Mouse (Mus musculus) heart, embryonic 11.5 days (tissue): ENCODE measurements around the gene Sbk3. TPM values are rescaled to one million over a fixed set of nuclear protein-coding genes. Genes with fewer than 3 reads are reported as not detected.
"Not testable (repeated sequence)": the region's sequence is repeated elsewhere in the genome, so short reads cannot be mapped to it uniquely, and the experiment has no call there.

ENCODE experiments used
- ATAC-seq: fragments of 200-750 bp; cut with Nextera tagmentation; replicated peaks from 2 replicates; pipeline ENCODE4 v1.8.0; 2017; ENCODE audit warnings: moderate library complexity; ENCODE audit not compliant: insufficient number of reproducible peaks, low FRiP score, low TSS enrichment
- H3K27ac ChIP-seq: fragments of 300-500 bp; sonication (generic); 2 replicates; pipeline ENCODE4 v1.5.1; 2014; ENCODE audit warnings: mild to moderate bottlenecking, low read depth, low read length
- H3K27me3 ChIP-seq: fragments of 300-500 bp; sonication (generic); 2 replicates; pipeline ENCODE4 v1.6.1; 2014; ENCODE audit warnings: mild to moderate bottlenecking, low read length, mixed read lengths; ENCODE audit not compliant: control insufficient read depth, insufficient read depth
- H3K36me3 ChIP-seq: fragments of 300-500 bp; sonication (generic); 2 replicates; pipeline ENCODE4 v1.6.1; 2014; ENCODE audit warnings: mild to moderate bottlenecking, low read length, moderate library complexity, mixed read lengths; ENCODE audit not compliant: control insufficient read depth, insufficient read depth
- H3K4me1 ChIP-seq: fragments of 300-500 bp; sonication (generic); 2 replicates; pipeline ENCODE4 v1.6.1; 2014; ENCODE audit warnings: low read length; ENCODE audit not compliant: control insufficient read depth, insufficient read depth
- H3K4me2 ChIP-seq: fragments of 300-500 bp; sonication (generic); 2 replicates; pipeline ENCODE4 v1.6.1; 2014; ENCODE audit warnings: mild to moderate bottlenecking, moderate library complexity
- H3K4me3 ChIP-seq: fragments of 300-500 bp; sonication (generic); 2 replicates; pipeline ENCODE4 v1.5.1; 2014; ENCODE audit warnings: low read depth, low read length
- H3K9ac ChIP-seq: fragments of 300-500 bp; sonication (generic); 2 replicates; pipeline ENCODE4 v1.6.1; 2014; ENCODE audit warnings: mild to moderate bottlenecking, low read depth, low read length, moderate library complexity
- H3K9me3 ChIP-seq: fragments of 300-500 bp; sonication (generic); replicated peaks from 2 replicates; pipeline ENCODE4 v1.6.1; 2016; ENCODE audit warnings: low read length; ENCODE audit not compliant: control insufficient read depth
- WGBS: fragments of 180-500 bp; shearing (Covaris S2); extraction: QIAGEN DNeasy Blood & Tissue Kit; methylation state at CpG from one replicate; pipeline ENCODE4 v1.1.7; 2014; ENCODE audit not compliant: insufficient replicate concordance; 5-methylcytosine and 5-hydroxymethylcytosine counted together
- polyA plus RNA-seq: library from polyadenylated mRNA; unstranded; fragments of >200 nt; fragmentation: Nextera tagmentation; extraction: Ambion mirVana; gene quantifications from 2 replicates; pipeline ENCODE4 v1.2.1, GENCODE M21; 2014

The Sbk3 gene
- polyA plus RNA-seq, result 0.44 and 0.49 TPM in 2 replicates

DNA sequence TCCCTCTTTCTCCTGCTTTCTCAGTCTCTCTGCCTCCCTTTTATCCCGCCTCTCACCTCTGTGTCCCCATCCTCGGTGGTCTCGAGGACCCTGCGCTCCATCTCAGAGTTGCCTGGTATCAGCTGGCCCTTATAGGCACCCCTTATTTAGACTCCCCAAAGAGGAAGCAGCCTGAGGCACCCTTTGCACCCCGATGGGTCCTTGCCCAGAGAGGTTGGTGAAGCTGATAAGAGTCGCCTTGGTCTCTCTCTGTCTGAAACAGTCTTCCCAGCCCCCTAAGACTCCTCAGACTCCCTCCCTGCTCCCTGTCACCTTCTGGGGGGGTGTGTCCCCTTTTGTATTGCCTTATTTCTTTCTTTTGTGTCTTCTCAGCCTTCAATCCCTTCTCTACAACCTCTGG lies at the start of gene Sbk3:
TSS of gene Sbk3 (minus strand) at position 101 of the 400 bp plus-strand sequence.
- H3K4me3 ChIP-seq, result no peak within 1 kb of the TSS
- H3K4me2 ChIP-seq, result no peak within 1 kb of the TSS
- no peak within 1 kb of the TSS for H3K9ac ChIP-seq
- no peak within 1 kb of the TSS for H3K27ac ChIP-seq
- no peaks in the 10 kb centered on the region for H3K9me3 ChIP-seq
- H3K4me1 ChIP-seq, result peaks cover 4% of the 10 kb centered on the region; the same call in 1 of the 2 replicates
- no peaks in the 10 kb centered on the region for H3K27me3 ChIP-seq
- H3K36me3 ChIP-seq, result no peaks in the 10 kb centered on the region
- ATAC-seq, result no peak
- 38% methylated on average over 6 of the region's 6 CpGs for WGBS

- Histone ChIP-seq H3K27ac (peak overlapping the region; percentile 96), H3K27me3 (no peaks in the 10 kb centered on the region), H3K9ac (peak overlapping the region; percentile 98), H3K36me3 (peaks cover 10% of the 10 kb centered on the region), H3K4me1 (peaks cover 11% of the 10 kb centered on the region; the same call in 1 of the 2 replicates), H3K4me2 (peak overlapping the region; percentile 83), H3K9me3 (no peaks in the 10 kb centered on the region), H3K4me3 (peak overlapping the region; percentile 90)
- under 1% methylated on average over 13 of the region's 15 CpGs for WGBS
- peak; percentile 11 for ATAC-seq
Measured at GRCm38 (mm10) chr7:5020685-5021084, 49.7 kb upstream of the Sbk3 start.

DNA sequence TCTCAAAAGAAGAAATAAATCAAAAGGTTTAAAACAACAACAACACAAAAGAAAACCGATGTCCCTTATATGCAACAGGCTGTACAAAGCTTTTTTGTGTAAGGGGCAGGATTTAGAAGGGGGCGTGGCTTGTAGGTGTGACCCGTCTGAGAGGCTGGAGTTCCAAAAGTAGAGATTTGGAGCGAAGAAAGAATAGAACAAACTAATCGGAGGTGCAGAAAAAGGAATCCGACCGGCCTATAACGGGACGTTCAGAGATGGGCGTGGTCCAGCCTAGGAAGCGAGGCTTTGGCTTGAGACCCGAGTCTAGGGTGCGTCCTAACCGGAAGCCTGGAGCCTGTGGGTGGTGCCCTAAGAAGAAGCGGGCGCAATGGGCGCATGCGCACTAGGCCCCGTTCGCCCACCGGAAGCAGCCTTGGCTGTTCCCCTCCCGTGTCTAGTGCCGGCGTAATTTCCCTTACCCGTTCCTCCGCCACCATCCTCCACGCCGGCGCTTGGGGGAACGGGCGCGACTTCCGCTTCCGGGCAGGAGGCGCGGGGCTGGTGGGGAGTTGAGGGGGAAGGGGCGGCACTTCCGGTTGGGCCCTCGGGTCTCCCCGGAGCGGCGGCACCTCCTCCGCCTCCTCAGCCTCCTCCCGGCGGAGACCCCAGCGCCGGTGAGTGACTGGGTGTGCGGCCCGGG lies 49.2 kb upstream of the Sbk3 start, which contains the start of the genes Zfp865 and Ccdc106:
TSS of gene Zfp865 (plus strand) at position 377 of the 682 bp plus-strand sequence.
TSS of gene Ccdc106 (plus strand) at position 554 of the 682 bp plus-strand sequence.
- peak within 1 kb of the TSS; percentile 83 for H3K4me2 ChIP-seq
- H3K27me3 ChIP-seq, result no peaks in the 10 kb centered on the region
- WGBS, result under 1% methylated on average over 45 of the region's 49 CpGs
- ATAC-seq, result peak; percentile 83
- H3K9ac ChIP-seq, result peak within 1 kb of the TSS; percentile 98
- peak within 1 kb of the TSS; percentile 90 for H3K4me3 ChIP-seq
- H3K36me3 ChIP-seq, result peaks cover 10% of the 10 kb centered on the region
- peak within 1 kb of the TSS; percentile 96 for H3K27ac ChIP-seq
- H3K4me1 ChIP-seq, result peaks cover 11% of the 10 kb centered on the region; the same call in 1 of the 2 replicates
- H3K9me3 ChIP-seq, result no peaks in the 10 kb centered on the region

GRCm38 (mm10) chr7:5019576-5019975 lies 48.6 kb upstream of the Sbk3 start:
- WGBS, result 28% methylated on average over 8 of the region's 8 CpGs
- ATAC-seq, H3K9me3 ChIP-seq, H3K27me3 ChIP-seq: not testable (repeated sequence)
- peak overlapping the region; percentile 96 for H3K27ac ChIP-seq
- H3K4me1 ChIP-seq, result peaks cover 11% of the 10 kb centered on the region; the same call in 1 of the 2 replicates
- peak overlapping the region; percentile 83 for H3K4me2 ChIP-seq
- peak overlapping the region; percentile 90 for H3K4me3 ChIP-seq
- H3K36me3 ChIP-seq, result peaks cover 10% of the 10 kb centered on the region
- peak overlapping the region; percentile 98 for H3K9ac ChIP-seq

DNA sequence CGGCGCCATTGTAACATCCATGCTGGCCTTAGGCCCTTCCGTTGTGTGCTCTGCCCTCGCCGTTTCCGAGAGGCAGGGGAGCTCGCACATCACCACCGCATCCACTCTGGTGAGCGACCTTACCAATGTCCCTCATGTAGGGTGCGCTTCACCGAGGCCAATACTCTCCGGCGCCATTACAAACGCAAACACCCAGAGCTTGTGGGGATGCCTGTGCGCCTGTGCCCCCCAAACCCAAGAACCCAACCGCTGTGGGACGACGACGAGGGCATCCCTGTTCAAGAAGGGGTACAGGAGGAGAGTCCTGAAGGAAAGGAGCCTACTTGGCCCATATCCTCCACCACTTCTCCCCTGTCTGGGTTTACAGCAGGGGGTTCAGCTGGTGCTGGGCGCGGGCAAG lies 47.0 kb upstream of the Sbk3 start:
- Histone ChIP-seq H3K36me3 (peaks cover 10% of the 10 kb centered on the region), H3K27ac (no peak overlapping the region; the same call in 1 of the 2 replicates), H3K9me3 (no peaks in the 10 kb centered on the region), H3K4me2 (no peak overlapping the region), H3K4me3 (no peak overlapping the region), H3K4me1 (peaks cover 11% of the 10 kb centered on the region; the same call in 1 of the 2 replicates), H3K9ac (no peak overlapping the region), H3K27me3 (no peaks in the 10 kb centered on the region)
- WGBS, result 94% methylated on average over 20 of the region's 21 CpGs
- no peak for ATAC-seq

DNA sequence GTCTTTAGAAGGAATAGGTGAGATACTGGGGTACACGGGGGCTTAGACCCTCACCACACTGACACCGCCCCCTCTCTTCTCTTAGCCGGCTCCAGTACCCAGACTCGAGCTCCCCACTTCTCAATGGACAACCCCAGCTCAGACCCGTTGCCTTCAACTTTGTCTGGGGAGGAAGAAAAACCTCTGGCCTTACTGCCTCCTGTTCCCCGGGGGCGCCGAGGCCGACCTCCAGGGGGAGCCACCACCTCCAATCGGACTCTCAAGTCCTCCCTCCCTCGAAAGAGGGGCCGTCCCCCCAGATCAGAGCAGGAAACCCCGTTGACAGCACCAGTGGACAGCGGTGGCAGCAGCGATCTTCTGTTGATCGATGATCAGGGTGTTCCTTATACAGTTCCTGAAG lies 46.4 kb upstream of the Sbk3 start:
- peaks cover 11% of the 10 kb centered on the region for H3K36me3 ChIP-seq
- ATAC-seq, result no peak
- no peak overlapping the region for H3K27ac ChIP-seq
- H3K4me1 ChIP-seq, result peaks cover 11% of the 10 kb centered on the region; the same call in 1 of the 2 replicates
- H3K27me3 ChIP-seq, result no peaks in the 10 kb centered on the region
- no peak overlapping the region for H3K4me3 ChIP-seq
- H3K9ac ChIP-seq, result no peak overlapping the region
- no peak overlapping the region for H3K4me2 ChIP-seq
- no peaks in the 10 kb centered on the region for H3K9me3 ChIP-seq
- 91% methylated on average over 16 of the region's 16 CpGs for WGBS

GRCm38 (mm10) chr7:5016920-5017319 lies 46.0 kb upstream of the Sbk3 start:
- Histone ChIP-seq H3K36me3 (peaks cover 9% of the 10 kb centered on the region), H3K9me3 (no peaks in the 10 kb centered on the region), H3K4me2 (no peak overlapping the region), H3K9ac (no peak overlapping the region), H3K4me1 (peaks cover 11% of the 10 kb centered on the region; the same call in 1 of the 2 replicates), H3K4me3 (no peak overlapping the region), H3K27me3 (no peaks in the 10 kb centered on the region), H3K27ac (no peak overlapping the region)
- ATAC-seq, result no peak
- WGBS, result 92% methylated on average over 2 of the region's 2 CpGs

GRCm38 (mm10) chr7:5016057-5016456 lies 45.1 kb upstream of the Sbk3 start:
- H3K4me2 ChIP-seq, result peak overlapping the region; percentile 78
- H3K4me3 ChIP-seq, result peak overlapping the region; percentile 83
- H3K27ac ChIP-seq, result peak overlapping the region; percentile 99
- H3K9ac ChIP-seq, result peak overlapping the region; percentile 96
- H3K27me3 ChIP-seq, result no peaks in the 10 kb centered on the region
- ATAC-seq, result no peak
- no peaks in the 10 kb centered on the region for H3K9me3 ChIP-seq
- H3K4me1 ChIP-seq, result peaks cover 4% of the 10 kb centered on the region; the same call in 1 of the 2 replicates
- 67% methylated on average over 3 of the region's 3 CpGs for WGBS
- peaks cover 12% of the 10 kb centered on the region for H3K36me3 ChIP-seq
